Mouse (Mus musculus) bone marrow macrophage, adult 2 months (primary cell): ENCODE results near the gene Zfp534.
"Not testable (repeated sequence)": the region's sequence is repeated elsewhere in the genome, so short reads cannot be mapped to it uniquely, and the experiment has no call there.

Experiments used
- CTCF ChIP-seq: IDR thresholded peaks from 2 replicates; pipeline ENCODE4 v1.5.1; 2012; ENCODE audit warnings: low read depth, mild to moderate bottlenecking, low read length, moderate library complexity
- POLR2A ChIP-seq: IDR thresholded peaks from 2 replicates; pipeline ENCODE4 v1.6.1; 2012; ENCODE audit warnings: mild to moderate bottlenecking, low read depth, low read length, borderline replicate concordance

DNA sequence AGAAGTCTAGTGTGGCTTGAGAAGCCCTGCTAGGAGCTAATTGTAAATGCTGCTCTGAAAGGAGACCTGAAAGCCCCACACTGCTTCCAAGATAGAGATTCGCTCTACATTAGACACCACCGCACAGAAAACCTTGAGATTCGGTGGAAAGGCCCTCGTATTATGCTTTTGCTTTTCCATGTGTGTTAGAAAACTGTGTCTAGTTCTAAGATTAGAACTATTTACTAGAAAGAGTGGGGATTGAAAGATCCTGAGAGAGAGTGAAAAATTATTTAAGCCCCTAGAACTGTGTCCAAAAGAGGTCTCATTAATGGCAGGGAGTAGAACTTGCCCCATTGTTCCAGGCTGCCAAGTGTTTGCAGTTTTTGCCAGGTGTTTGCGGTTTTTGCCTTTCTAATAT is 47.1 kb downstream of the Zfp534 start:
- TF ChIP-seq CTCF, POLR2A: not testable (repeated sequence)
